Mouse (Mus musculus): Measurements from ENCODE around the gene Dock1. TPM values are rescaled to one million over a fixed set of nuclear protein-coding genes. Genes with fewer than 3 reads are reported as not detected.

The Dock1 gene
- total RNA-seq, 2 experiments from 2014 or later: 89.9 to 206 TPM

DNA sequence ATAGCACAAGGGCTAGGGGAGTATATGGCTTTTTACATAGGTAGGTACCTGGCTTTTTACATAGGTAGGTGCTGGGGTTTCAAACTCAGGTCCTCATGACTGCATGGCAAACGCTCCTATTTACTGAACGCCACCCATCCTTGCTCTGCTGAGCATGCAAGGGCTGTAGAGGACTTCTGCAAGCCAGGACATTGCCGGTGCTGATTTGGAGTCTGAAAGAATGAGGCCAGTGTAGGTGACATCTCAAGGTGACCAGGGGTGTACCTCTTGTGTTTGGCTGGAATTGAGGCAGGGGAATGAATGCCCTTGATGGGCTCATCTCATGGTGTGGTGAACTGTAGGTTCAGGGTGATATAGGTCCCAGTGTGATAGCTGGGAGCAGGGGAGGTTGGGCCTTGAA is 20.4 kb downstream of the Dock1 start:
- DNase-seq (ENCODE audit: low spot score in 2 of 2): no peak

DNA sequence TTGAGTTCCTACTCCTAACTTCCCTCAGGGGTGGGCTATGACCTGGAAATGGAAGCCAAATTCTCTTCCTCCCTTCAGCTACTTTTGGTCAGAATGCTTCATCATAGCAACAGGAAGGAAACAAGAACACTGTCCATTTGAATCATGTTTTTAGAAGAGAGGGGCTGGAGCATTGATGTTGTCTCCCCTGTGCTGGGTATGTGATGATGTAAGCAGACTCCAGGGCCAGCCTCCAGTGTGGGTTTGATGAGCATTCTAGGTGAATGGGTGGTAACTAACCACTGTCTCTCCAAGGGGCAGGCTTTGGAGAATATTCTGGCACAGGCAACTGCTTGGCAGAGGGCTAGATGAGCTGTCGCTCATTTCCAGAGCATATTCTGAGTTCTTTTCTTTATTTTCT is 22.9 kb downstream of the Dock1 start:
- DNase-seq (ENCODE audit: low spot score in 2 of 2): no peak

DNA sequence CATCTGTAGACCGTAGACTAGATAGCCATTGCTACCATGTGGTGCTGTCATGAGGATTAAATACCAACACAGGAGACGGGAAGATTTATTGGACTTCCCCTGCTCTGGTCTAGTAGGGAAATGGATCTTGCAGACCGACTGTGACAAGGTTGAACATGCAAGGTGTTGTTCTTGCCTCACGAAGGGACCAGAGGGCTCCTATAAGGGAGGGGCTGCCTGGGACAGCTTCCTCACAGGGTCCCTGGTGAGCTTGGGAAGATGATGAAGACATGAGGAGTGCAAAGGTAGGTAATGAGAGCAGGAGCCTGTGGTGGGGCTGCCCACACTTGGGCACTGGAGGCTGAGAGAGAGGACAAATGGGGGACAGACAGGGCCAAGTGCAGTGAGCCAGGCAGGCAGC is 25.0 kb downstream of the Dock1 start:
- no peak for DNase-seq (ENCODE audit: low spot score in 2 of 2)

DNA sequence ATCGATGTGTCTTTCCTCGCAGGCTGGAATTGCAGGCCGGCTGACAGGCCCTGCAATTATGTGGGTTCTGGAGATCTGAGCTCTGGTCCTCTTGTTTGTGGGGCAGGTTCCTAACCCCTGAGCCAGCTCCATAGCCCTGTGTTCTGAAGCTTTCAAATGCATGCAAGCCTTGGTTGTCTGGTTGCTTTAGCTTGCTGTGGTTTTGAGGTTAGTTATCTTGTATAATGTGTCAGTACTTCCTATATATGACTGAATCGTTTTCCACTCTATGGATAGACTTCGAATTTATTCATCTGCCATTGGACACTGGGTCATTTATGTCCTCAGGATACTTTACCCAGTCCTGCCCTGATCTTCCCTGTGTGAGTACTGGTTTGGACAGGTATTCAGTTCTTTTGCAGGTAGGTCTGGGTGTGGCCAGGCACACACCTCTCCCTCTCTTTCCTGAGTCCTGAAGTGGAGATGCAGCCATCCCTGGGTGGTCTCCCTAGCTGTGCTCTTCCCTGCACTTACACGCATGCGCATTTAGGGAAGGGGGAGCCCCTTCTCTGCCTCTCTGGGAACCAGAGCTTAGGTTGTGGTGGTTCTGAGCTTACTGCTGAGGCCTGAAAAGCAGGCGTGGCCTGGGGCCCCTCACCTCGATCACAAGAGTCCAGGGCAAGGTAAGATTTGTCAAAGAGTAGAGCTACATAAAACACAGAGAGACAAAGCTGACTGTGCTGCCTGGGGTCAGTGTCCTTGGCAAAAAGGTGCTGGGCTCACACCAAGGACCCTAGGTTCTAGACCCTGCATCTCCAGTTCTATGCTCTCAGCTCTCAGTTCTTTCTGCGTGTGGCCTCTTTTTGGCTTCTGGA is 25.9 kb downstream of the Dock1 start:
- DNase-seq (ENCODE audit: low spot score in 2 of 2): no peak

DNA sequence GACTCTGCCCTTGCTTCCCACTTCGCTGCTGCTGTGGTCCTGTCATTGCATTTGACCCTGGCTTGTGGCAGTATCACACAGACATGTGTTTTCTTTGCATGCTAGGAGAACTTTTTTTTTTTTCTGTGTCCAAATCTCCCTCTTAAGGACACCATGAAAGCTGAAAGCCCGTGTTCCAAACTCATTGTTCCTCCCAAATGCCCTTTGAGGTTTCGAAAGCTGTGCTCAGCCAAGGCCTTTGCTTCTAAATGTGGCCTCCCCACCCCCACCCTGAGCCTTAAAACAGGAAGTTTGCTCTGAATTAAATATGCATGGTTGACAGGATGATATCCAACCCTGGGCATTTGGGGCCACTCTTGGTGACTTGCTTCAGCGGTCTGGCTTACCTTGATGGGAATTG is 27.0 kb downstream of the Dock1 start:
- DNase-seq (ENCODE audit: low spot score in 2 of 2): no peak

DNA sequence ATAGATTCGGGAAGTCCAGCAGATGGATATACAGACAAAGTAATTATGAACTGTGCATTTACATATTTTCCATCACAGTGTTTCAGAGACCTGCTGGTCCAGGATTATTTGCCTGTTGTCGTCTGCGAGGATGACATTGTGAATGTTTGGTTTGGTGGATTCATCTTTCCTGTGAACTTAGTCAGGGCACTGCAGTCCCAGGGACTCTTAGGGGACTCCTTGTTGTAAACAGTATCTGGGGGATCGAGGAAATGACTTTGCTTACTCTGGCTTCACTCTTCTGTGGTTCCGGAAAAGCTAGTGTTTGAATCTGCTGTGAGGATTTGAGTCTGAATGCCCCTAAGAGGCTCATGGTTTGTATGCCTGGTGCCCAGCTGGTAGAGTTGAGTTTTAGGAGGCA is 27.8 kb downstream of the Dock1 start:
- no peak for DNase-seq (ENCODE audit: low spot score in 2 of 2)

DNA sequence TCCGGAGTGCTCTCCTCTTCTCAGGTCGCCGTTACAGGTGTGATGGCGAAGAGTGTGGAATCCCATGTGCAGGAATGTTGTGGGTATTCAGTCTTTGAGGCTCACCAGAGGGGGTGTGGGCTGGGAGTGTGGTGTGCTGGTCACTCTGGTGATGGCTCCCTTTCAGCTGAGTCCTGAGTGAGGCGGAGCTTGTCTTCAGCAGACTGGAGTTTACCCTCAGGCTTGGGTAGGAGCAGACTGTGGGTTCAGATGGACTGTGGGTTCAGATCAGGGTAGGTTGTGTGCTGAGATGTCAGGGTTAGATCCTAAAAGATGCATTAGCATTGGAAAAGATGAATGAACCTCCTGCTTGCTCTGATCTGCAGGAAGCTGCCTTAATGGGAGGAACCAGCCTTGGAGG is 29.5 kb downstream of the Dock1 start:
- DNase-seq (ENCODE audit: low spot score in 2 of 2): no peak

DNA sequence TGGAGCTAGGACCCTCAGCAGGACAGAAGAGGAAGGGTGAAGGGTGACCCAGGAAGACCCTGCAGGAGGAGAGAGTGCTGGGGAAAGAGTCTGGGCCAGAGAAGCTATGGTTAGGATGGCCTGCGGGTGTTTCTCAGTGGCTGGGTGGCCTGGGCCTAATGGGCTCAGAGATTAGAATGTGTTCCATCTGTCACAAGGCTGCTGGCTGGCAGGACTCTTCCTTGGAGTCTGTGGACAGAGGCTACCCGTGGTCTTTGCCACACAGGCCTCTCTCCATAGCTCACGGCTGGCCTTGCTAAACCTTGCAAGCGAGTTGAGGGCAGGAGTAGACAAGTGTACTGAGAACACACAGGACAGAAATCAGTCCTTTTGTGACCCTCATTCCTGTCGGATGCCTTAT is 32.0 kb downstream of the Dock1 start:
- DNase-seq (ENCODE audit: low spot score in 2 of 2): no peak

DNA sequence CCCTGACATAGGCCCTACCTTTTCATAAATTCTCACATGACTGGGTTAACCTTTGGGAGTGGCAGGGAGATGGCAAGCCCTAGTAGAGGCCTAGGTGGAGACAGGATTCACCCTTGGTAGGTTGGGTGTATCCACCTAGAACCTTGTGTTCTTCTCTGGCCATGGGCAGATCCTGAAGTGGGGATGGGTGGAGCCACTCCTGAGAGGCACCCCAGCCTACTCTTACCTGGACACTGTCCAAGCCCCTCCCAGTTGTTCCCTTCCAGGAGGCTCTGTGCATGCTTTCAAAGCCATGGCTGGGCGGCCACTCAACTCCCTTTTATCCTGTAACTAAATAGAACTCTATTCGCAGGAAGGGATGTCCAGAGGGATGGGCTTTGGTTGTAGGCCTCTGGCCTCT is 33.2 kb downstream of the Dock1 start:
- DNase-seq (ENCODE audit: low spot score in 2 of 2): peak in 1 of 2 experiments; percentile 40

DNA sequence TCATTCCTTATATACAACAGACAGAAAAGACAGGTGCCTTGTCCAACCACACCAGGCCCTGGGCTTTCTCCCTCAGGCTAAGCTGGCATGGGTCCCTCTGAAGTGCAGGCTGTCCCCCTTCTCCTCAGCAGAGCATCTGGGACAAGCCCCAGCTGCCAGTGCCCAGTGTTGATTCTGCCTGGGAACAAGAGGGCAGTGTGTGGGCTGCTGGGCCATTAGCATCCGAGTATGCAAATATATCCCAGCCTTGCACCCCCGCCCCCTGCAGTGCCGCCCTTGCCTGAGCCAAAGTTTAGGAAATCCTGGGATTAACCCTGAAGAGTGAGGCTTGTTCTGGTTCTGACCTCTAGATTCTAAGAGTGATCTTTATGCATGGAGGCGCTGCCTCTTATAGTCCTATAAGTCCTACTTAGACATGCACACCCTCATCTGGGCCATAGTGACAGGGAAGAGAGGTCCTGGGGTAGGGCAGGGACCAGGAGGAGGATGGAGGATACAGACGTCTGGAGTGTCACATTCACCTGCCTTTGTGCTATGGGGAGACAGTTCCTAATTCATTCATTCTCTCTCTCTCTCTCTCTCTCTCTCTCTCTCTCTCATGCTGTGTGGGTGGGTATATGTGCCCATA is 38.9 kb downstream of the Dock1 start:
- DNase-seq (ENCODE audit: low spot score in 2 of 2): no peak

DNA sequence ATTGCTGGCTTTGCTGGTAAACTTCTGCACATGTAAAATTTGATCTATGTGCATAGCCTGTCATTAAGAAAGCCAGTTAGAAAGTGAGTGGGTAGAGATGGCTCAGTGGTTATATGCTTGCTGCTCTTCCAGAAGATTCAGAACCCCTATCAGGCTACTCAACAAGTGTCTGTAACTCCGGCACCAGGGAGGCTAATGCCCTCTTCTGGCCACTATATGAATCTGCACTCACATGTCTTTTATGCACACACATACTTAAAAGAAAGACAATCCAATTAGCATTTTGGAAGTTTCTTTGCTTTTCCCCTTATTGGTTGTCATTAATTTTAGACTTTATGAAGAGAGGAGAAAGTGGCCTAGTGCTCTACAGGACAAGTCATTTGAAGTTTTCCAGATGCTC is 41.1 kb downstream of the Dock1 start:
- no peak for DNase-seq (ENCODE audit: low spot score in 2 of 2)

DNA sequence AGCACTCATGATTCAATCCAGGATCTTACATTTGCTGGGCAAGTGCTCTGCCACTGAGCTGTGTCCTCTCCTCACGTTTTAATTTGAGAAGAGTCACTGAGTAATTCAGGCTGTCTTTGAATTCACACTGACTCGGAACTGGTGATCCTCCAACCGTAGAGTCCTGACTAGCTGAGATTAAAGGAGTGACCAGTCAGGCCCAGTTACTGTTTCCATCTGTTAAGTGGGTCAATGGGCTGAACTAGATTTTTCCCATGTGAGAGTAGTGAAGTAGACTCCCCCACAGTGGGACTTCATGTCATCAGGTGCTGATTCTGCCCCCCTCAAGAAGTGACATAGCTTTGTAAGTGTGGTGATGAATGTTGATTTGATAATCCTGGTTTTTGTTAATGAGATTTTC is 49.0 kb downstream of the Dock1 start:
- no peak for DNase-seq (ENCODE audit: low spot score in 2 of 2)

DNA sequence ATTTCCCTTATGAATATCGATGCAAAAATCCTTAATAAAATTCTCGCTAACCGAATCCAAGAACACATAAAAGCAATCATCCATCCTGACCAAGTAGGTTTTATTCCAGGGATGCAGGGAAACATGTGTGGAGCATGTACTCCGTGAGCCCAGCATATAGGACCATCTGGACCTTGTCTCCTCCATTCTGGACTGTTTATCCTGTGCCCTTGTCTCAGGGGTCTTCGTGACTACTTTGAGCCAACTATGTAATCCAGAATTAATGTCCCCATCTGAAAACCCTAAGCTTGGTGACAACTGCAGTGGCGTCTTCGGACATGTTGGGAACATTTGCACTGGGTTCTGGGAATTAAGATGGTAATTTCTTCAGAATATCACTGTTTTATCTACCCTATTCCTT is 51.9 kb downstream of the Dock1 start:
- DNase-seq (ENCODE audit: low spot score in 2 of 2): no peak

DNA sequence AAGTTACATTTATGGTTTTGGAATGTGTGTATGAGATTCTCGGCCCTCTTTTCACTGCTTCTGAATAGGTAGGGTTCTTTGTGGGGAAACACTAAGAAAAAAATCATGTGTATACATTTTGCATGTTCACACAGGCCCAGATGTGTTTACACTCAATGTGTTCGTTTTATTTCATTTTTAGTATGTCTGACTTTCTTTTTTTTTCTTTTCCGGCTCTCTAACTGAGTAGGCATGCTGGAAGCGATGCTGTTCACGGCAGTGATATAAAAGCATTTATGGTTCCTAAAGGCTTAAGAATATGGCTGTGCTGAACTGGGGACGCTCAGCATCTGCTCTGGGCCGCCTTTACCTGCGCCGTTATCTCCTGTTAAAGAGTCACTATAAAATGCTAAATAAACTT is 52.5 kb downstream of the Dock1 start:
- DNase-seq (ENCODE audit: low spot score in 2 of 2): no peak

DNA sequence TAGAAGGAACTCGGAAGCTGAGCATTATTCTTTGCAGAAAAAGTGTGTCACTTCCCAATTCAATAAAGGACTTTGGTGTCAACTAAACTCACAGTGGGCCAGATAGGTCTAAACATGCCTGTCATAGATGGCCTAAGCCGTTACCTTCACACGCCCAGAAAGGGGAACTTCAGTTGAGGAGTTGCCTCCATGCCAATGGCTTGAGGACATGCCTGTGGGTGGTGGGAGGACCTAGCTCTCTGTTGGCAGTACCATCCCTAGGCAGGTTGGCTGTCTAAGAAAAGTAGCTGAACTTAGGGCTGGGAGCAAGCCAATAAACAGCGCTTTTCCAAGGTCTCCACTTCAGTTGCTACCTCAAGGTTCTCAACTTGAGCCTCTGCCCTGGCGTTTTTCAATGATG is 53.1 kb downstream of the Dock1 start:
- no peak for DNase-seq (ENCODE audit: low spot score in 2 of 2)

DNA sequence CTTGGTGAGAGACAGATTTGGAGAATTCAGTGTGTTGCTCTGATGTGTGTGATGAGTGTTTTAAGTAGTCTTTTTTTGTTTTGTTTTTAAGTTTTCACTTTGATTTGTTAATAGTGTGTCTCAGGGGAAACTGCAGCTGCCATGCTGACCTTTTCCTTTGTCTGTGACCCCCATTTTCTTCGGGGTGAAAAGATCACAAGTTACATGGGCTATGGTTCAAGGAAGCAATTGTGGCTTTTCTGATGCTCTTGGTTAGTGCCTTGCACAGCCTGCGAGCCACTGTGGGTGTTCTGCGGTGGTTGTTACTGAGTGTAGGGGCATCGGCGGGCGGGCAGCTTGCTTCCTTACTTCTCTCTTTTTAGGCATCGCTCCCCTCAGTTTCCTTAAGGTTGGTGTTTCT is 54.4 kb downstream of the Dock1 start:
- no peak for DNase-seq (ENCODE audit: low spot score in 2 of 2)

DNA sequence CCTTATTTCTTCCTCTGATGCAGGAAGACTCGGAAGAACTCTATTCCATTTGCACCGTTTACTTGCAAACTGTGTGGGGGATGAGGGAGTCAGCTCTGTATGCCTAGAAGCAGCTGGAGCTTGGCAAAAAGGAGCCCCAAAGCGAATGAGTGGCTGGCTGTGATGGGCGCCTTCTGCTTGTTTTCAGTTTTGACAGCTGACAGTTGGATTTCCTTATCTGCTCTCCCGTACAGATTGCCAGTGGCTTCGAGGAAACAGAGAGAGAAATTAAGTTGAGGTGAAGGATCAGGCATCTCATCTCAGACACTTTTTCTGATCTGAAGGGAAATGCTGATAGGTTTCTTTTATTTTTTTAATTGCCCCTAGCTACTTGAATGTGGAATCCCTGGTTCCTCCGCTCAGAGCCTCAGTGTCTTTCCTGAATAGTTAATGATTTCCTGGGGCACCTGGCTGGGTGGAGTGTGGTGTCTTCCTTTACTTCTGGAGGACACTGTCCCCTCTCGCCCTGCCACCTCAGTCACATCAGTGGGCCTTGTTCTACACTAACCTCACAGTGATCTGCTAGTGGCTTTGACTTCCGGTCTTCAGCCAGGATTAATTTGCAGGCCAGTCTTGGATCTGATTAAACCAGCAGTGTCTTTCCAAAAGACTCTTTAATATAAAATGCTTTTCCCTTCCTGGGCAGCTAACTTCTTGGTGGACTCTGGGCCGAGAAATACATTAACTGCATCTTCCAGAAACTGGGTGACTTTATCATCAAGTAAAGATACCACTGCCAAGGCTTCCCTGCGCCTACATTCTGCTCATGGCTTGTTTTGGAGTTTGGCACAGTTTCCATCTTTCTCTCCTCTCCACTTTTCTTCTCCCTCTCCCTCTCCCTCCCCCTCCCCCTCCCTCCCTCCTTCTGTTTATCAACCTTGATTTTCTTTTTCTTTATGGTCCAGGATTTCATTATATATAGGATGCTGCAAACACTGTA is 55.4 kb downstream of the Dock1 start:
- no peak for DNase-seq (ENCODE audit: low spot score in 2 of 2)

DNA sequence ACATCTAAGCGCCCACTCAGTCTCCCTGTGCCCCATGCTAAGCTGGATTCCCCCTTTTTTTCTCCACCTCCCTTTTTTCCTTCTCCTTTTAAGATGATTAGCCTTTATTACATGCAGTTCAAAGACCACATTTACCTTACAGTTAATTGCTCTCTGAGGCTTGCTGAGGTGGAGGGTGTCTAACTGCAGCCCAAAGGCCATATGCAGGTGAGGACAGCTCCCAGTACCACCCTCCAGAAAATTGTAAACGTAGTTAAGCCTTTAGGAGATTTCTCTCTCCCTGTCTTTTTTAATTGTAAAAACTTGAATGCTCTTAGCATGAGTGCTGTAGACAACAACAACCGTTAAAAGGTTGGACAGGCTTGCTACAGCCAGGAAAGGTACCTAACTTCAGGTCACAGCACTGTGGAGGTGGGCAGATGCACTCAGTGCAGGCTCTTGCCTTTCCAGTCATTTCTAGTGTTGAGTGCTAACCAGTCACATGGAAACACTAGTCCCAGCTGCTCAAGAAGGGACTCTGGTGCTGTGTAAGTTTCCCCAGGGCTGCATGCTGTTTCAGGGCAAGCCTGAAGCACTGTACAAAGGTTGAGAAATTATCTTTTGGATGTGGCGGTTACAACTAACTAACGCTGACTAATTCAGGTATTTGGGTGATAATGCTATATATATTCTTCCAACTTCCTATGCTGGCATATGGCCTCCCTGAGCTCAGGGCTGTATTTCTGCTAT is 56.2 kb downstream of the Dock1 start:
- no peak for DNase-seq (ENCODE audit: low spot score in 2 of 2)

DNA sequence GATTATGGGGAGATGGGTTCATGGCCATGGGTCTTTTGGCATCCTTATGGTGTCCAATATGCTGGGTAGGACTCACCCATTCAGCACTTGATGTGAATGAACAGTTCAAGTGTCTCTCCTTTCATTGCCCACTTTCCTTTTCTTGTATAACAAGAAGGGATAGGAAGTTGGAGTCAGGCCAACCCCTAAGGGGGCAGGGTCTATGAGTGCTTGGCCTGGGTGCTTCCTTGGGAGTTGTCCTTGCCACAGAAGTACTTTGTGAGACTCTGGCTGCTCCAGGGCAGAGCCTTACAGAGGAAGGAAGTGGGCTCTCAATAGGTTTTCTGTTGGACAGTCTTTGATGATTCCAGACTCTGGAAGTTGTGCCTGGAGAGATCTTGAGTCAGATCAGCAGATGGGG is 58.9 kb downstream of the Dock1 start:
- DNase-seq (ENCODE audit: low spot score in 2 of 2): no peak

DNA sequence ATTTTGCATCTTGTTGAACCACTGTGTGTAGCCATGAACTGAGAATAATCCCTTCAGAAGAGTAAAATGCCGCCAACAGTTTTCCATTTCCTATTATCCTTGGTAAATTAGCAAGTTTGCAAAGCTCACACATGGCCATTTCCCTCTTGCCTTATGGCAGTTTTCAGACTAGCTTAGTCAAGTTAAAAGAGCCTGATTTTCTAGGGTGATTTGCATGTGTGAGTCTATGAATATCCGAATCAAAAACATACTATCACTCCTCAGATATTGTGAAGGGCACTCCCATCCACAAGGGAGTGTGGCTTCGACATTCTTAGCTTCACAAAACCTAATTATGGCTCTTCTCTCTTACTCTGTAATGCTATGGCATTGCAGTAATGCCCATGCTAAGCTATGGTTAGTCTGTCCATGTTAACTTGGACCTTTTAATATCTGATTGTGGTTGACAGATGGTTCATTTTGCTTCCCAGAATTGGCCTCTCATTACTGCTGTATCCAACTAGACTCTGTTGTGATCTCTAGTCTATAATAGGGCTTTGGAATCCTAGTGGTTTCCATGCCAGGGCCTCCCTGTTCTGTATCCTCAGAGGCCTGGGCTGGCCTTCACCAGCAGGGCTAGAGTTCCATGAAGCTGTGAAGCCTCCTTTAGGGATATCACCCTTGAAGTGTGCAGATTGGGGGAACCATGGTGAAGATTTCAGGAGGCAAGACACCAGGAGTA is 60.1 kb downstream of the Dock1 start:
- no peak for DNase-seq (ENCODE audit: low spot score in 2 of 2)
